Mouse (Mus musculus) heart, embryonic 13.5 days (tissue): Measurements from ENCODE around the gene Golt1b. TPM values are rescaled to one million over a fixed set of nuclear protein-coding genes. Genes with fewer than 3 reads are reported as not detected.

ENCODE experiments used
- ATAC-seq: fragments of 200-750 bp; cut with Nextera tagmentation; 2 replicates; pipeline ENCODE4 v1.8.0; 2017; ENCODE audit warnings: moderate TSS enrichment; ENCODE audit not compliant: insufficient number of reproducible peaks, low FRiP score, low TSS enrichment; ENCODE audit errors: extremely low read depth
- H3K27ac ChIP-seq: fragments of 300-500 bp; sonication (generic); replicated peaks from 2 replicates; pipeline ENCODE4 v1.5.1; 2015; ENCODE audit warnings: moderate library complexity, mild to moderate bottlenecking, inconsistent platforms
- H3K27me3 ChIP-seq: fragments of 300-500 bp; sonication (generic); replicated peaks from 2 replicates; pipeline ENCODE4 v1.6.1; 2015; ENCODE audit warnings: mild to moderate bottlenecking, inconsistent platforms
- H3K36me3 ChIP-seq: fragments of 300-500 bp; sonication (generic); 2 replicates; pipeline ENCODE4 v1.6.1; 2015; ENCODE audit warnings: mild to moderate bottlenecking, inconsistent platforms
- H3K4me1 ChIP-seq: fragments of 300-500 bp; sonication (generic); 2 replicates; pipeline ENCODE4 v1.6.1; 2015; ENCODE audit warnings: inconsistent platforms
- H3K4me2 ChIP-seq: fragments of 300-500 bp; sonication (generic); 2 replicates; pipeline ENCODE4 v1.6.1; 2015; ENCODE audit warnings: inconsistent platforms, mild to moderate bottlenecking, moderate library complexity
- H3K4me3 ChIP-seq: fragments of 300-500 bp; sonication (generic); 2 replicates; pipeline ENCODE4 v1.5.1; 2015; ENCODE audit warnings: moderate library complexity, mild to moderate bottlenecking, inconsistent platforms
- H3K9ac ChIP-seq: fragments of 300-500 bp; sonication (generic); 2 replicates; pipeline ENCODE4 v1.6.1; 2015; ENCODE audit warnings: inconsistent platforms, mild to moderate bottlenecking, moderate library complexity
- H3K9me3 ChIP-seq: fragments of 300-500 bp; sonication (generic); 2 replicates; pipeline ENCODE4 v1.6.1; 2016; ENCODE audit warnings: inconsistent platforms
- WGBS: fragments of 180-500 bp; shearing (Covaris S2); methylation state at CpG from one replicate; pipeline ENCODE4 v1.1.7; 2015; ENCODE audit warnings: mixed read lengths; 5-methylcytosine and 5-hydroxymethylcytosine counted together
- polyA plus RNA-seq: library from polyadenylated mRNA; unstranded; fragments of >200 nt; fragmentation: Nextera tagmentation; extraction: Ambion mirVana; gene quantifications from 2 replicates; pipeline ENCODE4 v1.2.1, GENCODE M21; 2015

Golt1b gene
- polyA plus RNA-seq, 1 experiment from 2014 or later, result 73.2 TPM

- H3K4me3 ChIP-seq, result no peak overlapping the region
- H3K36me3 ChIP-seq, result no peaks in the 10 kb centered on the region
- H3K9ac ChIP-seq, result no peak overlapping the region
- H3K4me2 ChIP-seq, result no peak overlapping the region
- H3K4me1 ChIP-seq, result no peaks in the 10 kb centered on the region
- ATAC-seq, result no peak
- H3K27ac ChIP-seq, result no peak overlapping the region
- whole genome bisulfite sequencing, result 80% methylated on average over 2 of the region's 2 CpGs
- no peaks in the 10 kb centered on the region for H3K27me3 ChIP-seq
- H3K9me3 ChIP-seq, result no peaks in the 10 kb centered on the region
These were observed 66.3 kb downstream of the Golt1b start for GRCm38 (mm10) chr6:142453311-142453710.

Other genes starting within 250 kb of the Golt1b start
- gene Slco1a6, start 178.7 kb upstream of the Golt1b start, polyA plus RNA-seq, result 0.37 TPM in 1 of 2 replicates, not detected in the other
- gene Iapp, start 88.8 kb upstream of the Golt1b start, polyA plus RNA-seq, result 0.24 TPM in 1 of 2 replicates, not detected in the other
- not detected in 2 replicates for gene Slco1a5, start 64.2 kb upstream of the Golt1b start, polyA plus RNA-seq
- gene Pyroxd1, start 41.6 kb upstream of the Golt1b start, polyA plus RNA-seq, result 12.0 and 12.6 TPM in 2 replicates
- 18.2 and 18.9 TPM in 2 replicates for gene Recql, start 134 bp upstream of the Golt1b start, polyA plus RNA-seq
- gene Spx, start 26.2 kb downstream of the Golt1b start, polyA plus RNA-seq, result 0.27 and 0.59 TPM in 2 replicates
- gene Gys2, start 85.9 kb downstream of the Golt1b start, polyA plus RNA-seq, result 0.23 and 2.5 TPM in 2 replicates
- gene Ldhb, start 120.7 kb downstream of the Golt1b start, polyA plus RNA-seq, result 990 and 1,118 TPM in 2 replicates
- gene Kcnj8, start 184.4 kb downstream of the Golt1b start, polyA plus RNA-seq, result 7.5 and 9.7 TPM in 2 replicates